Comparison of ENCODE assay signal across 8 mouse cellular contexts in genomic region chrX:165326939-165327698, GRCm38 (mm10). TPM values are rescaled to one million over a fixed set of nuclear protein-coding genes. Genes with fewer than 3 reads are reported as not detected.
A peak's percentile ranks its signal among the peaks of the same experiment; 100 is the strongest.
DNase-seq lines count a peak whose midpoint lies in the region; ATAC-seq and TF ChIP-seq lines count a peak whose summit lies in the region.

TSS of gene Glra2 (minus strand) at chrX:165327393.

- DNase-seq in layer of hippocampus, postnatal 10 days (ENCODE audit: low spot score in 2 of 2): peak; percentile 10 to 23
- no peak for DNase-seq in layer of hippocampus, adult 8-10 months (ENCODE audit: low spot score in 2 of 2)
- DNase-seq in adrenal gland, postnatal 25 days: peak; percentile 5
- no peak for DNase-seq in spleen, adult 12 weeks (ENCODE audit: low spot score)
- no peak for DNase-seq in MN1 (ENCODE audit: low spot score)

- no peaks in the 10 kb centered on the region for H3K36me3 ChIP-seq in intestine, postnatal 0 days (ENCODE audit: control insufficient read depth, insufficient read depth)
- no peaks in the 10 kb centered on the region for H3K36me3 ChIP-seq in midbrain, embryonic 12.5 days

- TF ChIP-seq POLR2A in embryonic fibroblast, embryonic 13.5 days (IDR thresholded peaks at IDR 0.05; ENCODE audit: low read depth, low read length): no peak

- H3K4me3 ChIP-seq in embryonic fibroblast, embryonic 13.5 days (ENCODE audit: insufficient read depth, low read length): peak within 1 kb of the TSS; percentile 7; the same call in 1 of the 2 replicates
- H3K4me3 ChIP-seq in intestine, postnatal 0 days (ENCODE audit: low read depth, low read length): no peak within 1 kb of the TSS
- peak within 1 kb of the TSS; percentile 20 for H3K4me3 ChIP-seq in midbrain, embryonic 12.5 days

- no peaks in the 10 kb centered on the region for H3K4me1 ChIP-seq in embryonic fibroblast, embryonic 13.5 days (ENCODE audit: control insufficient read depth, insufficient read depth, low read length)
- H3K4me1 ChIP-seq in intestine, postnatal 0 days (replicated peaks; ENCODE audit: control insufficient read depth, insufficient read depth, low read length): no peaks in the 10 kb centered on the region
- H3K4me1 ChIP-seq in midbrain, embryonic 12.5 days: no peaks in the 10 kb centered on the region

- no peak for TF ChIP-seq CTCF in embryonic fibroblast, embryonic 13.5 days (IDR thresholded peaks at IDR 0.05; ENCODE audit: borderline replicate concordance, insufficient read depth, low read length)
- no peak for TF ChIP-seq CTCF in intestine, postnatal 0 days (IDR thresholded peaks at IDR 0.05; ENCODE audit: low read depth)

- H3K4me2 ChIP-seq in intestine, postnatal 0 days (replicated peaks; ENCODE audit: low read depth): peak within 1 kb of the TSS; percentile 35
- peak within 1 kb of the TSS; percentile 46 for H3K4me2 ChIP-seq in midbrain, embryonic 12.5 days (replicated peaks)

- no peaks in the 10 kb centered on the region for H3K27me3 ChIP-seq in intestine, postnatal 0 days (replicated peaks; ENCODE audit: control insufficient read depth, insufficient read depth, low read length)
- 0 out of 2 replicates have a peak, but pooled peaks cover 3% of the 10 kb centered on the region for H3K27me3 ChIP-seq in midbrain, embryonic 12.5 days

- H3K27ac ChIP-seq in embryonic fibroblast, embryonic 13.5 days (ENCODE audit: insufficient read depth, low read length): no peak within 1 kb of the TSS
- no peak within 1 kb of the TSS for H3K27ac ChIP-seq in intestine, postnatal 0 days (ENCODE audit: low read depth, low read length)
- no peak within 1 kb of the TSS for H3K27ac ChIP-seq in midbrain, embryonic 12.5 days (replicated peaks)

- H3K9ac ChIP-seq in intestine, postnatal 0 days (ENCODE audit: low read depth, low read length): no peak within 1 kb of the TSS
- H3K9ac ChIP-seq in midbrain, embryonic 12.5 days (replicated peaks): no peak within 1 kb of the TSS

- WGBS in intestine, postnatal 0 days: 16% methylated on average over 12 of the region's 12 CpGs
- WGBS in midbrain, embryonic 12.5 days: 26% methylated on average over 12 of the region's 12 CpGs

- no peaks in the 10 kb centered on the region for H3K9me3 ChIP-seq in intestine, postnatal 0 days (ENCODE audit: control insufficient read depth)
- H3K9me3 ChIP-seq in midbrain, embryonic 12.5 days: no peaks in the 10 kb centered on the region

- ATAC-seq in intestine, postnatal 0 days: no peak
- ATAC-seq in midbrain, embryonic 12.5 days (ENCODE audit: low FRiP score, low read depth): peak; percentile 78; the same call in 1 of the 2 replicates

RNA-seq across cellular contexts. Expression of gene Glra2, which starts in this region (rescaled TPM):
- 10 to 100 TPM; 29.3 to 30.6 TPM for total RNA-seq in layer of hippocampus, postnatal 10 days (2021)
- total RNA-seq in layer of hippocampus, adult 8-10 months (2022): 1 to 10 TPM; 5.2 to 6.8 (median 5.7) TPM
- total RNA-seq in adrenal gland, postnatal 25 days (2021): not detected in 2 replicates
- polyA plus RNA-seq in embryonic fibroblast, embryonic 13.5 days (2011; ENCODE audit: insufficient read length, low read depth, missing spikeins): not detected in 2 replicates
- polyA plus RNA-seq in intestine, postnatal 0 days (2015; fragmentation: Nextera tagmentation; extraction: Ambion mirVana): 0.04 TPM in 1 of 2 replicates, not detected in the other
- 3.7 TPM in 2 replicates for polyA plus RNA-seq in midbrain, embryonic 12.5 days (2016; fragmentation: Nextera tagmentation; extraction: Ambion mirVana)

Comparison
In these comparisons a context has a peak if more than half of its experiments do, and no peak if none do; other contexts are left out.
1. DNase-seq: peak in layer of hippocampus, postnatal 10 days (2 of 2); none in layer of hippocampus, adult 8-10 months (0 of 2), spleen, adult 12 weeks (single experiment) and MN1 (single experiment).
2. Peak in DNase-seq in adrenal gland, postnatal 25 days; RNA of the gene not detected or under 1 TPM.